Mouse (Mus musculus) forebrain, embryonic 12.5 days (tissue): ENCODE results near the gene Nmt2. TPM values are rescaled to one million over a fixed set of nuclear protein-coding genes. Genes with fewer than 3 reads are reported as not detected.

Source experiments
- ATAC-seq: fragments of 200-750 bp; cut with Nextera tagmentation; 2 replicates; pipeline ENCODE4 v1.8.0; 2017; ENCODE audit warnings: moderate TSS enrichment; ENCODE audit not compliant: low FRiP score
- H3K27ac ChIP-seq: fragments of 300-500 bp; sonication (generic); 2 replicates; pipeline ENCODE4 v1.5.1; 2016; ENCODE audit warnings: mild to moderate bottlenecking
- H3K27me3 ChIP-seq: fragments of 300-500 bp; sonication (generic); 2 replicates; pipeline ENCODE4 v1.6.1; 2016; ENCODE audit warnings: mild to moderate bottlenecking
- H3K36me3 ChIP-seq: fragments of 300-500 bp; sonication (generic); replicated peaks from 2 replicates; pipeline ENCODE4 v1.6.1; 2016; ENCODE audit warnings: mild to moderate bottlenecking
- H3K4me1 ChIP-seq: fragments of 300-500 bp; sonication (generic); 2 replicates; pipeline ENCODE4 v1.6.1; 2016
- H3K4me2 ChIP-seq: fragments of 300-500 bp; sonication (generic); 2 replicates; pipeline ENCODE4 v1.6.1; 2016; ENCODE audit warnings: mild to moderate bottlenecking, moderate library complexity
- H3K4me3 ChIP-seq: fragments of 300-500 bp; sonication (generic); replicated peaks from 2 replicates; pipeline ENCODE4 v1.5.1; 2016; ENCODE audit warnings: mild to moderate bottlenecking
- H3K9ac ChIP-seq: fragments of 300-500 bp; sonication (generic); 2 replicates; pipeline ENCODE4 v1.6.1; 2016; ENCODE audit warnings: mild to moderate bottlenecking
- H3K9me3 ChIP-seq: fragments of 300-500 bp; sonication (generic); 2 replicates; pipeline ENCODE4 v1.6.1; 2016
- WGBS: fragments of 180-500 bp; shearing (Covaris S2); methylation state at CpG from one replicate; pipeline ENCODE4 v1.1.7; 2016; 5-methylcytosine and 5-hydroxymethylcytosine counted together
- polyA plus RNA-seq: library from polyadenylated mRNA; unstranded; fragments of >200 nt; fragmentation: Nextera tagmentation; extraction: Ambion mirVana; gene quantifications from 2 replicates; pipeline ENCODE4 v1.2.1, GENCODE M21; 2016

The Nmt2 gene
- polyA plus RNA-seq, 1 experiment from 2014 or later = 66.9 TPM

GRCm38 (mm10) chr2:3285181-3285530 lies 1.1 kb downstream of the Nmt2 start:
- WGBS = 2% methylated on average over 6 of the region's 6 CpGs
- peak overlapping the region; percentile 80 for H3K9ac ChIP-seq
- H3K4me1 ChIP-seq = peaks cover 18% of the 10 kb centered on the region
- no peak for ATAC-seq
- peak overlapping the region; percentile 79 for H3K4me3 ChIP-seq
- no peaks in the 10 kb centered on the region for H3K36me3 ChIP-seq
- peak overlapping the region; percentile 90; the same call in 1 of the 2 replicates for H3K27ac ChIP-seq
- H3K27me3 ChIP-seq = no peaks in the 10 kb centered on the region
- H3K4me2 ChIP-seq = peak overlapping the region; percentile 79
- no peaks in the 10 kb centered on the region for H3K9me3 ChIP-seq

GRCm38 (mm10) chr2:3285709-3286108 lies 1.7 kb downstream of the Nmt2 start:
- H3K9ac ChIP-seq = no peak overlapping the region
- H3K27me3 ChIP-seq = no peaks in the 10 kb centered on the region
- peak overlapping the region; percentile 79; the same call in 1 of the 2 replicates for H3K4me3 ChIP-seq
- no peak overlapping the region for H3K27ac ChIP-seq
- ATAC-seq = no peak
- peaks cover 18% of the 10 kb centered on the region for H3K4me1 ChIP-seq
- no peaks in the 10 kb centered on the region for H3K36me3 ChIP-seq
- WGBS = 81% methylated on average over 3 of the region's 3 CpGs
- H3K4me2 ChIP-seq = peak overlapping the region; percentile 79
- H3K9me3 ChIP-seq = no peaks in the 10 kb centered on the region

- Histone ChIP-seq H3K27ac (no peak overlapping the region), H3K36me3 (no peaks in the 10 kb centered on the region), H3K4me2 (no peak overlapping the region), H3K4me3 (no peak overlapping the region), H3K4me1 (peaks cover 18% of the 10 kb centered on the region), H3K27me3 (no peaks in the 10 kb centered on the region), H3K9me3 (no peaks in the 10 kb centered on the region), H3K9ac (no peak overlapping the region)
- WGBS = 86% methylated on average over 2 of the region's 2 CpGs
- ATAC-seq = no peak
These were observed 2.2 kb downstream of the Nmt2 start for GRCm38 (mm10) chr2:3286243-3286642.

GRCm38 (mm10) chr2:3289581-3289980 lies 5.6 kb downstream of the Nmt2 start:
- ATAC-seq = no peak
- Histone ChIP-seq H3K27me3 (no peaks in the 10 kb centered on the region), H3K36me3 (no peaks in the 10 kb centered on the region), H3K27ac (no peak overlapping the region), H3K9ac (no peak overlapping the region), H3K4me3 (no peak overlapping the region), H3K4me2 (no peak overlapping the region), H3K4me1 (peaks cover 12% of the 10 kb centered on the region), H3K9me3 (no peaks in the 10 kb centered on the region)
- 96% methylated on average over 1 of the region's 1 CpGs for WGBS

GRCm38 (mm10) chr2:3292170-3292569 lies 8.2 kb downstream of the Nmt2 start:
- 86% methylated on average over 1 of the region's 1 CpGs for WGBS
- H3K27me3 ChIP-seq = no peaks in the 10 kb centered on the region
- H3K4me1 ChIP-seq = no peaks in the 10 kb centered on the region
- H3K9me3 ChIP-seq = no peaks in the 10 kb centered on the region
- no peak overlapping the region for H3K4me2 ChIP-seq
- ATAC-seq = no peak
- H3K4me3 ChIP-seq = no peak overlapping the region
- no peak overlapping the region for H3K27ac ChIP-seq
- H3K36me3 ChIP-seq = no peaks in the 10 kb centered on the region
- no peak overlapping the region for H3K9ac ChIP-seq

GRCm38 (mm10) chr2:3295826-3296225 lies 11.8 kb downstream of the Nmt2 start:
- no peak for ATAC-seq
- no peaks in the 10 kb centered on the region for H3K9me3 ChIP-seq
- no peak overlapping the region for H3K9ac ChIP-seq
- no peaks in the 10 kb centered on the region for H3K36me3 ChIP-seq
- H3K27ac ChIP-seq = no peak overlapping the region
- no peaks in the 10 kb centered on the region for H3K4me1 ChIP-seq
- no peak overlapping the region for H3K4me3 ChIP-seq
- no peaks in the 10 kb centered on the region for H3K27me3 ChIP-seq
- WGBS = 93% methylated on average over 7 of the region's 7 CpGs
- no peak overlapping the region for H3K4me2 ChIP-seq

GRCm38 (mm10) chr2:3305426-3306025 lies 21.5 kb downstream of the Nmt2 start:
- Histone ChIP-seq H3K4me3 (no peak overlapping the region), H3K4me1 (no peaks in the 10 kb centered on the region), H3K9ac (no peak overlapping the region), H3K27ac (no peak overlapping the region), H3K36me3 (peaks cover 19% of the 10 kb centered on the region), H3K4me2 (no peak overlapping the region), H3K27me3 (no peaks in the 10 kb centered on the region), H3K9me3 (no peaks in the 10 kb centered on the region)
- 92% methylated on average over 3 of the region's 3 CpGs for WGBS
- no peak for ATAC-seq

- WGBS = 93% methylated on average over 2 of the region's 2 CpGs
- no peak overlapping the region for H3K4me3 ChIP-seq
- no peaks in the 10 kb centered on the region for H3K9me3 ChIP-seq
- H3K27ac ChIP-seq = no peak overlapping the region
- H3K4me2 ChIP-seq = no peak overlapping the region
- H3K27me3 ChIP-seq = no peaks in the 10 kb centered on the region
- no peaks in the 10 kb centered on the region for H3K4me1 ChIP-seq
- H3K9ac ChIP-seq = no peak overlapping the region
- no peak for ATAC-seq
- H3K36me3 ChIP-seq = peaks cover 64% of the 10 kb centered on the region
These were observed 39.1 kb downstream of the Nmt2 start for GRCm38 (mm10) chr2:3323132-3323531.

GRCm38 (mm10) chr2:3324381-3325130 lies 40.5 kb downstream of the Nmt2 start:
- WGBS = 93% methylated on average over 7 of the region's 7 CpGs
- Histone ChIP-seq H3K27ac (no peak overlapping the region), H3K9ac (no peak overlapping the region), H3K36me3 (peaks cover 68% of the 10 kb centered on the region), H3K4me2 (no peak overlapping the region), H3K27me3 (no peaks in the 10 kb centered on the region), H3K4me1 (no peaks in the 10 kb centered on the region), H3K4me3 (no peak overlapping the region), H3K9me3 (no peaks in the 10 kb centered on the region)
- ATAC-seq = no peak

- H3K4me3 ChIP-seq = no peak overlapping the region
- no peak for ATAC-seq
- H3K36me3 ChIP-seq = peaks cover 59% of the 10 kb centered on the region
- H3K27me3 ChIP-seq = no peaks in the 10 kb centered on the region
- H3K4me2 ChIP-seq = no peak overlapping the region
- H3K27ac ChIP-seq = no peak overlapping the region
- H3K9ac ChIP-seq = no peak overlapping the region
- 100% methylated on average over 1 of the region's 1 CpGs for WGBS
- no peaks in the 10 kb centered on the region for H3K9me3 ChIP-seq
- H3K4me1 ChIP-seq = peaks cover 9% of the 10 kb centered on the region
These were observed 42.5 kb downstream of the Nmt2 start for GRCm38 (mm10) chr2:3326547-3326946.

- no peak for ATAC-seq
- Histone ChIP-seq H3K4me2 (no peak overlapping the region), H3K9ac (no peak overlapping the region), H3K27ac (no peak overlapping the region), H3K4me1 (peaks cover 12% of the 10 kb centered on the region), H3K36me3 (peaks cover 55% of the 10 kb centered on the region), H3K27me3 (no peaks in the 10 kb centered on the region), H3K4me3 (no peak overlapping the region), H3K9me3 (no peaks in the 10 kb centered on the region)
- WGBS = 37% methylated on average over 1 of the region's 1 CpGs
These were observed 43.3 kb downstream of the Nmt2 start for GRCm38 (mm10) chr2:3327351-3327750.

- no peak overlapping the region for H3K27ac ChIP-seq
- peaks cover 7% of the 10 kb centered on the region; the same call in 1 of the 2 replicates for H3K27me3 ChIP-seq
- 86% methylated on average over 5 of the region's 5 CpGs for WGBS
- H3K9me3 ChIP-seq = no peaks in the 10 kb centered on the region
- peak overlapping the region; percentile 70 for H3K4me2 ChIP-seq
- H3K9ac ChIP-seq = 0 out of 2 replicates have a peak overlapping the region, but pooled peaks have one; percentile 13
- H3K4me3 ChIP-seq = peak overlapping the region; percentile 67
- peaks cover 21% of the 10 kb centered on the region for H3K4me1 ChIP-seq
- ATAC-seq = no peak
- peaks cover 21% of the 10 kb centered on the region for H3K36me3 ChIP-seq
These were observed 47.2 kb downstream of the Nmt2 start for GRCm38 (mm10) chr2:3331071-3331703.
